Mouse (Mus musculus) heart, embryonic 13.5 days (tissue): ENCODE results near the gene Apol8. TPM values are rescaled to one million over a fixed set of nuclear protein-coding genes. Genes with fewer than 3 reads are reported as not detected.

Experiments
- ATAC-seq: fragments of 200-750 bp; cut with Nextera tagmentation; 2 replicates; pipeline ENCODE4 v1.8.0; 2017; ENCODE audit warnings: moderate TSS enrichment; ENCODE audit not compliant: insufficient number of reproducible peaks, low FRiP score, low TSS enrichment; ENCODE audit errors: extremely low read depth
- H3K27ac ChIP-seq: fragments of 300-500 bp; sonication (generic); replicated peaks from 2 replicates; pipeline ENCODE4 v1.5.1; 2015; ENCODE audit warnings: moderate library complexity, mild to moderate bottlenecking, inconsistent platforms
- H3K27me3 ChIP-seq: fragments of 300-500 bp; sonication (generic); replicated peaks from 2 replicates; pipeline ENCODE4 v1.6.1; 2015; ENCODE audit warnings: mild to moderate bottlenecking, inconsistent platforms
- H3K36me3 ChIP-seq: fragments of 300-500 bp; sonication (generic); 2 replicates; pipeline ENCODE4 v1.6.1; 2015; ENCODE audit warnings: mild to moderate bottlenecking, inconsistent platforms
- H3K4me1 ChIP-seq: fragments of 300-500 bp; sonication (generic); 2 replicates; pipeline ENCODE4 v1.6.1; 2015; ENCODE audit warnings: inconsistent platforms
- H3K4me2 ChIP-seq: fragments of 300-500 bp; sonication (generic); 2 replicates; pipeline ENCODE4 v1.6.1; 2015; ENCODE audit warnings: inconsistent platforms, mild to moderate bottlenecking, moderate library complexity
- H3K4me3 ChIP-seq: fragments of 300-500 bp; sonication (generic); 2 replicates; pipeline ENCODE4 v1.5.1; 2015; ENCODE audit warnings: moderate library complexity, mild to moderate bottlenecking, inconsistent platforms
- H3K9ac ChIP-seq: fragments of 300-500 bp; sonication (generic); 2 replicates; pipeline ENCODE4 v1.6.1; 2015; ENCODE audit warnings: inconsistent platforms, mild to moderate bottlenecking, moderate library complexity
- H3K9me3 ChIP-seq: fragments of 300-500 bp; sonication (generic); 2 replicates; pipeline ENCODE4 v1.6.1; 2016; ENCODE audit warnings: inconsistent platforms
- WGBS: fragments of 180-500 bp; shearing (Covaris S2); methylation state at CpG from one replicate; pipeline ENCODE4 v1.1.7; 2015; ENCODE audit warnings: mixed read lengths; 5-methylcytosine and 5-hydroxymethylcytosine counted together
- polyA plus RNA-seq: library from polyadenylated mRNA; unstranded; fragments of >200 nt; fragmentation: Nextera tagmentation; extraction: Ambion mirVana; gene quantifications from 2 replicates; pipeline ENCODE4 v1.2.1, GENCODE M21; 2015

The Apol8 gene
- polyA plus RNA-seq, 1 experiment from 2014 or later: 0.32 TPM

DNA sequence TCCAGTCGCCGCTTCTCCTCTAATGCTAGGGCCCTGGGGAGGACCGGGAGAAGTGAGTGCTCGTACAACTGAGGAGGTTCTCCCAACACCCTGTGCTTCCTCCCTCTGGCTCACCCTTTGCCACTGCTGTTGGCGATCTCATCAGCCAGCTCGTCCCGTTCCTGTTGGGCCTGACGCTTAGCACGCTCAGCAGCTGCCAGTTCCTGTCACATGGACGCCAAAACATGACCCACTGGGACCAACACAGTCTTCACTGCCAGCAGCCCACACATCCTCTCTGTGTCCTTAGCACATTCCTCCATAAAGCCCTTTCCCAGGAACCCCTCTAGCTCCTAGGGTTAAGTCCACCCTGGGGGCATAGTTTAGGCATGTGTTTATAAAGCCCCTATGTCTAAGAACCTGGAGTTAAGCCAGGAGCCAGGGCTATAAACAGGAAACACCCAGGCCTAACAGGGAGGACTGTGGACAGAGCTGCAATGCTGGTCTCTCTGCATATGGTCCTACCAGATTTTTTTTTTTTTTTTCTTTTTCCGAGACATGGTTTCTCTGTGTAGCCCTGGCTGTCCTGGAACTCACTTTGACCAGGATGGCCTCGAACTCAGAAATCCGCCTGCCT, 7.7 kb upstream of the Apol8 start:
- no peak for ATAC-seq
- Histone ChIP-seq H3K27ac (no peak overlapping the region), H3K4me3 (no peak overlapping the region), H3K27me3 (no peaks in the 10 kb centered on the region), H3K4me2 (no peak overlapping the region), H3K9me3 (no peaks in the 10 kb centered on the region), H3K9ac (no peak overlapping the region), H3K4me1 (no peaks in the 10 kb centered on the region), H3K36me3 (peaks cover 100% of the 10 kb centered on the region)
- 69% methylated on average over 13 of the region's 13 CpGs for WGBS

DNA sequence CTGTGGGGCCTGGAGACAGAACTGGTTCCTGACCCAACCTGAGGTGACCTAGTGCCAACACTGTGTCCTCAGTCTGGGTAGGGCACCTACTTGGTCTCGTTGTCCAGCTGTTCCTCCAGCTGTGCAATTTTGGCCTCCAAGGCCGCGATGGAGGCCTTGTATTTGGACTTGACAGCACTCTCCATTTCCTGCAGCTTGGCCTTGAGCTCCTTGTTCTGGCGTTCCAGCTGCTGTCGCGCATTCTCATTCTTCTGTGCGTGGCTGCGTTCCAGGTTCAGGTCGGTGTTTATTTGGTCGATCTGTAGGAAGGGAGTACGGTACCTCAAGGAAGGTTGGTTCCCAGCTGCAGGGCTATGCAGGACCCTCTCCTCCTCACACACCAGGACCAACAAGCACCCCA, 6.9 kb upstream of the Apol8 start:
- peaks cover 99% of the 10 kb centered on the region for H3K36me3 ChIP-seq
- H3K4me1 ChIP-seq: no peaks in the 10 kb centered on the region
- no peak overlapping the region for H3K27ac ChIP-seq
- H3K9ac ChIP-seq: no peak overlapping the region
- H3K4me2 ChIP-seq: no peak overlapping the region
- no peak for ATAC-seq
- H3K4me3 ChIP-seq: no peak overlapping the region
- H3K27me3 ChIP-seq: no peaks in the 10 kb centered on the region
- WGBS: 92% methylated on average over 11 of the region's 11 CpGs
- no peaks in the 10 kb centered on the region for H3K9me3 ChIP-seq

DNA sequence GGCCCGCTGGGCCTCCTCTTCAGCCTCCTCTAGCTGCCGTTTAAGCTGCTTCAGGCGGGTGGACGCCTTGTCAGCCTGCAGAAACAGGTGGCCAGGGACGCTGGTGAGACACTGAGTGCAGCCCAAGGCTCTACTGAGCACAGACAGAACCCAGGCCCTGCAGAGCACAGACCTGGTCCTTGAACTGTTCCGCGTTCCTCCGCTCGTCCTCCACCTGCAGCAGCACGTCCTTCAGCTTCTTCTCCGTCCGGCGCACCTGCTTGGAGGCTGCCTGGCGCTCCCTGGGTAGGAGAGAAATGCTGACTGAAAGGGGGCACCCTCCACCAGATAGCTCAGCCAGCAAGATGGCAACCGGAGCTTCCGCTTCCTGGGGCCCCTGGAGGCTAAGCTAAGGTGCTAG, 6.2 kb upstream of the Apol8 start:
- Histone ChIP-seq H3K36me3 (peaks cover 98% of the 10 kb centered on the region), H3K9me3 (no peaks in the 10 kb centered on the region), H3K27me3 (no peaks in the 10 kb centered on the region), H3K27ac (no peak overlapping the region), H3K9ac (no peak overlapping the region), H3K4me2 (no peak overlapping the region), H3K4me1 (no peaks in the 10 kb centered on the region), H3K4me3 (no peak overlapping the region)
- no peak for ATAC-seq
- WGBS: 85% methylated on average over 16 of the region's 16 CpGs

- Histone ChIP-seq H3K9me3 (no peaks in the 10 kb centered on the region), H3K27ac (no peak overlapping the region), H3K9ac (no peak overlapping the region), H3K4me3 (no peak overlapping the region), H3K36me3 (peaks cover 85% of the 10 kb centered on the region), H3K27me3 (no peaks in the 10 kb centered on the region), H3K4me1 (peaks cover 3% of the 10 kb centered on the region; the same call in 1 of the 2 replicates), H3K4me2 (no peak overlapping the region)
- no peak for ATAC-seq
- WGBS: 77% methylated on average over 22 of the region's 22 CpGs
Observed at GRCm38 (mm10) chr15:77761561-77762380, 5.0 kb upstream of the Apol8 start.

DNA sequence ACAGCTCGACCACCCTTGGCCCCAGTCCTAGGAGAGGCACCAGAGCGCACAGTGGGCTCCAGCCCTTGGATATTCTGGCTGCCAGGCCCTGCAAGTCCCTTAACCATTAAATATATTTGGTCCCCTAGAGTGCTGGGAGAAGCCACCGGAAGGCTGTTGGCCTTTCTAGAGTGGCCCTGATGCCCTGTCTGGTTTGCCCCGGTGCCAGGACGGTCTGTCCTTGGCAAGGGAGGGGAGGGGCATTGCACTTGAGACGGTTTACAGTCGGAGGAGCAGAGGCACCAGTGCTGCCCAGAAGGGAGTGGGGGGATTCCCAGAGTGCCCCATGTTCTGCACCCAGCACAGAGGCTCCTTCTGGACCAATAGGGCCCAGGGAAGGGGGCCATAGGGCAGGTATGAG, 4.3 kb upstream of the Apol8 start:
- Histone ChIP-seq H3K4me2 (no peak overlapping the region), H3K27me3 (no peaks in the 10 kb centered on the region), H3K4me1 (peaks cover 3% of the 10 kb centered on the region; the same call in 1 of the 2 replicates), H3K9me3 (no peaks in the 10 kb centered on the region), H3K9ac (no peak overlapping the region), H3K4me3 (no peak overlapping the region), H3K36me3 (peaks cover 78% of the 10 kb centered on the region), H3K27ac (no peak overlapping the region)
- 96% methylated on average over 7 of the region's 7 CpGs for WGBS
- ATAC-seq: no peak

DNA sequence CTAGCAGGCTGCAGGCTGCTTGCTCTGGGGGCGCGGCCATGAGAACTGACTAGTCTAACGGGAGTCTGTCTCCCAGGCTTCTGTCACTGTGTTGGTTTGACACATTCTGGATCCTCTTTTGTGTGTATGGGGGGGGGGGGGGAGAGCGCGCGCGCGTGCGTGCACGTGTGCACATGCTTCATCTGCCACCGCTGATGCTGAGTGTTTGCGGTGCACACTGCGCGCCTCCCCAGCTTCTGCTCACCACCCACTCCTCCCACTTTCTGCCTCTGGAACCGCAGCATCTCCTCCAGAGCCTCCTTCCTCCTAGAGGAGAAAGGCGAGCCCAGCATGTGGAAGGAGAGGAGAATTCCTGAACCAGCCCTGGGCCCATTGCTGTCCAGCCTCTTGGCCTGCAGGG, 3.2 kb upstream of the Apol8 start:
- Histone ChIP-seq H3K9me3 (no peaks in the 10 kb centered on the region), H3K27ac (no peak overlapping the region), H3K9ac (no peak overlapping the region), H3K4me2 (no peak overlapping the region), H3K4me1 (peaks cover 3% of the 10 kb centered on the region; the same call in 1 of the 2 replicates), H3K27me3 (no peaks in the 10 kb centered on the region), H3K4me3 (no peak overlapping the region), H3K36me3 (peaks cover 68% of the 10 kb centered on the region)
- 93% methylated on average over 15 of the region's 16 CpGs for WGBS
- no peak for ATAC-seq

DNA sequence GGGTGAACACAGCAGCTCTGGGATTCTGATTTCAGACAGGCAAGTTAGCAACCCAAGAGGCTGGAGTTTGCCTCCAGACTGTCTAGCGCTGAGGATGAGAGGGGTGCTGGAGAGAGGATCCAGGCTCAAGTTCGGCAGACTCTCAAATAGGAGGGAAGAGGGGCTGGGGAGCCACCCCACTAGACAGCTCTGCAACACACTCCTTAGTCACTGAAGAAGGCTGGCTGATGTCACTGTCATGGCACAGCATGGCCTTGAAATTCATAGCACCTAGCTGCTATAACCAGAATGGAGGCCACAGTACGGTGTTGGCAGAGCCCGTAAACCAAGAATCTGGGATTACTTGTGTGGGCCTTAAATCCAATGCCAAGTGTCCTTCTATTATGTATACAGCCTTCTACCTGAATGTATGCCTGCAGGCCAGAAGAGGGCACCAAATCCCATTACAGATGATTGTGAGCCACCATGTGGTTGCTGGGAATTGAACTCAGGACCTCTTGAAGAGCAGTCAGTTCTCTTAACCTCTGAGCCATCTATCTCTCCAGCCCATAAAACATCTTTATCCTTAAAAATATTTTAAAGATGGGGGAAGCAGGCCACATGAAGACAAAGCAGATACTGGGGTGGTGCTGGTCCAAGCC, 903 bp upstream of the Apol8 start:
- Histone ChIP-seq H3K27ac (no peak overlapping the region), H3K9me3 (no peaks in the 10 kb centered on the region), H3K27me3 (peaks cover 5% of the 10 kb centered on the region; the same call in 1 of the 2 replicates), H3K4me2 (no peak overlapping the region), H3K36me3 (peaks cover 44% of the 10 kb centered on the region), H3K4me1 (peaks cover 8% of the 10 kb centered on the region), H3K9ac (no peak overlapping the region), H3K4me3 (no peak overlapping the region)
- WGBS: 75% methylated on average over 4 of the region's 4 CpGs
- no peak for ATAC-seq

GRCm38 (mm10) chr15:77756081-77756480, 722 bp downstream of the Apol8 start:
- Histone ChIP-seq H3K9me3 (no peaks in the 10 kb centered on the region), H3K27ac (no peak overlapping the region), H3K4me1 (peaks cover 8% of the 10 kb centered on the region), H3K4me3 (no peak overlapping the region), H3K27me3 (peaks cover 10% of the 10 kb centered on the region; the same call in 1 of the 2 replicates), H3K4me2 (no peak overlapping the region; the same call in 1 of the 2 replicates), H3K9ac (no peak overlapping the region), H3K36me3 (peaks cover 28% of the 10 kb centered on the region)
- 53% methylated on average over 2 of the region's 2 CpGs for WGBS
- no peak for ATAC-seq

DNA sequence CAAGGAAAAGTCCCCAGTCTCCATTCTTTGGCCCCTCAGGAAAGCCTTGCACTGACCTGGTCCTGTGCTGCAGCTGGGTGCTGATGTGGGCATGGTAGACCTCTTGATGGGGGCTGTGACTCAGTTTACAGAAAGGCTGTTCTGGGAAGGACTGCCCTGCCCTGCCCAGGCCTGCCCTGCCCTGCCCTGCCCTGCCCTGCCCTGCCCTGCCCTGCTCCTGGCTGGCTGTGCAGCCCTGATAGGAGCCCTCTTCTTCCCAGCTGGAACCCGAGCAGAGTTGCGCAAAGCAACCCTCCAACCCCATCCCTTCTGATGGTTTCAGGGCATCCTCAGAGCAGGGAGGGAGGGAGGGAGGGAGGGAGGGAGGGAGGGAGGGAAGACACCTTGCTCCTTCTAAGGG, 1.7 kb downstream of the Apol8 start:
- Histone ChIP-seq H3K9ac (no peak overlapping the region), H3K4me3 (0 out of 2 replicates have a peak overlapping the region, but pooled peaks have one; percentile 0), H3K27me3 (peaks cover 10% of the 10 kb centered on the region; the same call in 1 of the 2 replicates), H3K27ac (no peak overlapping the region), H3K36me3 (peaks cover 19% of the 10 kb centered on the region), H3K9me3 (no peaks in the 10 kb centered on the region), H3K4me2 (peak overlapping the region; percentile 20; the same call in 1 of the 2 replicates), H3K4me1 (peaks cover 8% of the 10 kb centered on the region)
- ATAC-seq: no peak
- WGBS: 20% methylated on average over 1 of the region's 2 CpGs

DNA sequence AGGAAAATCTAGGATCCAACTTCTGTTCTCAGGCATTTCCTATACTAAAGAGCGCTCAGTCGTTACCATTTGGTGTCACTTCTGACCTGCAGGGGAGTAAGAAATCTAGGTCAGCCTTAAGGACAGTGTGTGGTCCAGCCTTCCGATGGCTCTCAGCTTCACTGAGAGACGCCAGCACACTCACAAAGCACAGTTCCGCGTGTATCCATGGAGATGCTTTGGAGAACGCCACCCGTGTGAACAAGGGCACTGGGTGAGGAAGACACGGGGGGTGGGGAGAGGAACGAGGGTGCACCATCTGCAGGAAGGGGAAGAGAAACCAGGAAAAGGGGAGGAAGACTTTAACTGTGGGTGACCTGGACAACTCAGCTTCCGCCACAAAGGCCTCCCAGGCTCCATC, 4.4 kb downstream of the Apol8 start:
- Histone ChIP-seq H3K27ac (no peak overlapping the region), H3K4me1 (peaks cover 8% of the 10 kb centered on the region), H3K4me2 (no peak overlapping the region), H3K27me3 (peaks cover 10% of the 10 kb centered on the region; the same call in 1 of the 2 replicates), H3K9ac (no peak overlapping the region), H3K9me3 (no peaks in the 10 kb centered on the region), H3K4me3 (no peak overlapping the region), H3K36me3 (no peaks in the 10 kb centered on the region)
- 51% methylated on average over 11 of the region's 11 CpGs for WGBS
- ATAC-seq: no peak

DNA sequence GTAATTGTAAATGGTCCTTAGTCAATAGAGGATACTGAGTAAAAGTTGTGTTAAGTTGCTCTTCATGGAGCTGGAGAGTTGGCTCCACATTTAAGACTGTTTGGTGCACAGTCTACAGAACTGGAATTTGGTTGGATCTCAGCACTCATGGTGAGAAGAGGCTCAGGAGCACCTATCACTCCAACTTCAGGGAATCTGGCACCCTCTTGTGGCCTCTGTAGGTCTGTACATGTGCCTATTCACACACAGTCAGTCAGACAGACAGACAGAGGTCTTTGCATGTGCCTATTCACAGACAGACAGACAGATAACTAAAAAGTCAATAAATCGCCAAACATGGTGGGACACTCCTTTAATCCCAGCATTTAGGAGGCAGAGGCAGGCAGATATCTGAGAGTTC, 6.3 kb downstream of the Apol8 start:
- Histone ChIP-seq H3K4me3 (no peak overlapping the region), H3K27me3 (peaks cover 10% of the 10 kb centered on the region; the same call in 1 of the 2 replicates), H3K4me1 (peaks cover 5% of the 10 kb centered on the region; the same call in 1 of the 2 replicates), H3K36me3 (no peaks in the 10 kb centered on the region), H3K9ac (no peak overlapping the region), H3K4me2 (no peak overlapping the region), H3K27ac (no peak overlapping the region), H3K9me3 (no peaks in the 10 kb centered on the region)
- ATAC-seq: no peak
- 20% methylated on average over 1 of the region's 1 CpGs for WGBS
